Comparison of ENCODE assay signal across 40 mouse cellular contexts in the genomic region with DNA sequence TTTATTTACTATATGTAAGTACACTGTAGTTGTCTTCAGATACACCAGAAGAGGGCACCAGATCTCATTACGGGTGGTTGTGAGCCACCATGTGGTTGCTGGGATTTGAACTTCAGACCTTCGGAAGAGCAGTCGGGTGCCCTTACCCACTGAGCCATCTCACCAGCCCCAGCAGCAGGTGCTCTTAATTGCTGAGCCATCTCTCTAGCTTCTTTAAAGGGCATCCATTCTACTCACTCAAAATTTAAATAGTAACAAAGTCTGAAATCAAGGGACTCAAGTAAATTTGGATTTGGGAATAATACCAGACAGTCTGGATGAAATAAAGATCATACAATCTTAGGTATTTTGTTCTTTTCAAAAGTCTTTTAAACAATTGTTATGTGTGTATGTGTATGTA. TPM values are rescaled to one million over a fixed set of nuclear protein-coding genes. Genes with fewer than 3 reads are reported as not detected.
"Had no signal": no experiment of that assay in that cellular context is flagged by ENCODE, and none has a peak within 500 bp of the region (broad histone marks: within the 10 kb centered on the region; RNA-seq: fewer than 3 reads in every experiment).

No protein-coding gene starts in this region.

RNA-seq across cellular contexts. Expression of gene Gtsf1, which starts 24.7 kb away (rescaled TPM):
- total RNA-seq: left cerebral cortex, postnatal 10 days; left cerebral cortex, postnatal 4 days; liver, adult 2 months; megakaryocyte progenitor cell, adult 5-6 weeks; megakaryocyte-erythroid progenitor cell, adult 5-6 weeks; midbrain, postnatal 0 days; monocyte, adult 5-6 weeks had no signal
- polyA plus RNA-seq: limb, embryonic 10.5 days; limb, embryonic 11.5 days; limb, embryonic 12.5 days; limb, embryonic 13.5 days; limb, embryonic 15.5 days; liver, adult 2 months; liver, embryonic 11.5 days; liver, embryonic 12.5 days; liver, embryonic 13.5 days; liver, embryonic 14.5 days; liver, embryonic 15.5 days; liver, embryonic 16.5 days; liver, postnatal 0 days; lung, adult 2 months; lung, embryonic 14.5 days; lung, embryonic 16.5 days; lung, postnatal 0 days; macrophage; midbrain, embryonic 10.5 days; midbrain, embryonic 11.5 days; midbrain, embryonic 12.5 days; midbrain, embryonic 13.5 days; midbrain, embryonic 15.5 days; midbrain, embryonic 16.5 days; midbrain, postnatal 0 days; neural tube, embryonic 11.5 days; neural tube, embryonic 12.5 days had no signal

RNA-seq across cellular contexts. Expression of gene Gtsf2, which starts 42.7 kb away (rescaled TPM):
- total RNA-seq: left cerebral cortex, postnatal 10 days; left cerebral cortex, postnatal 14 days; left cerebral cortex, postnatal 25 days; left cerebral cortex, postnatal 36 days; left cerebral cortex, postnatal 4 days; liver, adult 2 months; megakaryocyte progenitor cell, adult 5-6 weeks; megakaryocyte, adult 5-6 weeks; megakaryocyte-erythroid progenitor cell, adult 5-6 weeks had no signal
- polyA plus RNA-seq: limb, embryonic 10.5 days; limb, embryonic 11.5 days; limb, embryonic 12.5 days; limb, embryonic 13.5 days; limb, embryonic 14.5 days; limb, embryonic 15.5 days; liver, adult 2 months; liver, embryonic 11.5 days; liver, embryonic 12.5 days; liver, embryonic 13.5 days; liver, embryonic 14.5 days; liver, embryonic 15.5 days; liver, embryonic 16.5 days; liver, postnatal 0 days; lung, adult 2 months; lung, embryonic 14.5 days; lung, embryonic 15.5 days; lung, embryonic 16.5 days; lung, postnatal 0 days; macrophage; midbrain, embryonic 11.5 days; midbrain, embryonic 12.5 days; midbrain, embryonic 13.5 days; midbrain, embryonic 14.5 days; midbrain, embryonic 15.5 days; midbrain, embryonic 16.5 days; midbrain, postnatal 0 days; myocyte; neural tube, embryonic 11.5 days; neural tube, embryonic 12.5 days had no signal
